Mouse (Mus musculus) kidney, adult 2 months (tissue): ENCODE measurements around the gene Tas1r3. TPM values are rescaled to one million over a fixed set of nuclear protein-coding genes. Genes with fewer than 3 reads are reported as not detected.

Experiments used
- DNase-seq: peaks from one replicate; pipeline ENCODE4 v3.0.0; 2021
- H3K27ac ChIP-seq: fragments of 200-500 bp; 2 replicates; pipeline ENCODE4 v1.5.1; 2012; ENCODE audit warnings: low read depth, low read length, control low read depth, inconsistent platforms; ENCODE audit not compliant: insufficient read depth
- H3K27me3 ChIP-seq: fragments of 200-500 bp; replicated peaks from 2 replicates; pipeline ENCODE4 v1.6.1; 2012; ENCODE audit warnings: mild to moderate bottlenecking, moderate library complexity, low read length, inconsistent platforms; ENCODE audit not compliant: control insufficient read depth, insufficient read depth
- H3K36me3 ChIP-seq: fragments of 200-500 bp; 2 replicates; pipeline ENCODE4 v1.6.1; 2012; ENCODE audit warnings: mild to moderate bottlenecking, moderate library complexity, low read length, inconsistent platforms; ENCODE audit not compliant: control insufficient read depth, insufficient read depth
- H3K4me1 ChIP-seq: fragments of 200-500 bp; 2 replicates; pipeline ENCODE4 v1.6.1; 2011; ENCODE audit warnings: low read length; ENCODE audit not compliant: control insufficient read depth, insufficient read depth
- H3K4me3 ChIP-seq: fragments of 200-500 bp; 2 replicates; pipeline ENCODE4 v1.5.1; 2011; ENCODE audit warnings: mild to moderate bottlenecking, low read depth, low read length, control low read depth; ENCODE audit not compliant: insufficient read depth
- CTCF ChIP-seq: fragments of 200-500 bp; conservative IDR thresholded peaks from 2 replicates; pipeline ENCODE4 v1.5.1; 2011; ENCODE audit warnings: low read depth, mild to moderate bottlenecking, control low read depth, low read length, moderate library complexity, mixed read lengths; ENCODE audit not compliant: insufficient read depth, insufficient read length
- POLR2A ChIP-seq: fragments of 200-500 bp; IDR thresholded peaks from one replicate; pipeline ENCODE4 v1.6.1; 2011; ENCODE audit warnings: low read depth, low read length, control low read depth
- WGBS: fragments of 180-500 bp; shearing (Covaris S2); methylation state at CpG from one replicate; pipeline ENCODE4 v1.1.7; 2018; 5-methylcytosine and 5-hydroxymethylcytosine counted together
- polyA plus RNA-seq: library from polyadenylated mRNA; depleted of rRNA; stranded (reverse); fragments of >200 nt; gene quantifications from 2 replicates; pipeline ENCODE4 v1.2.3, GENCODE M21; 2012

Tas1r3 gene
- polyA plus RNA-seq, 1 experiment, result 0.64 TPM

GRCm38 (mm10) chr4:155892438-155893211, 29.5 kb upstream of the Tas1r3 start:
- peak overlapping the region; percentile 33; the same call in 1 of the 2 replicates for H3K27ac ChIP-seq
- WGBS, result 6% methylated on average over 37 of the region's 37 CpGs
- H3K27me3 ChIP-seq, result no peaks in the 10 kb centered on the region
- peaks cover 7% of the 10 kb centered on the region; the same call in 1 of the 2 replicates for H3K4me1 ChIP-seq
- no peak for TF ChIP-seq CTCF
- TF ChIP-seq POLR2A, result no peak
- DNase-seq, result peak; percentile 24
- no peaks in the 10 kb centered on the region for H3K36me3 ChIP-seq
- H3K4me3 ChIP-seq, result peak overlapping the region; percentile 88

- WGBS, result under 1% methylated on average over 56 of the region's 56 CpGs
- DNase-seq, result peak; percentile 87
- peaks cover 7% of the 10 kb centered on the region; the same call in 1 of the 2 replicates for H3K4me1 ChIP-seq
These were observed 28.9 kb upstream of the Tas1r3 start for GRCm38 (mm10) chr4:155892017-155892416.

GRCm38 (mm10) chr4:155891551-155892001, 28.4 kb upstream of the Tas1r3 start, which contains the start of the genes Pusl1 and Acap3:
Gene Pusl1 (minus strand): TSS chr4:155891781.
Gene Acap3 (plus strand): TSS chr4:155891822.
- Histone ChIP-seq H3K27ac (peak within 1 kb of the TSS; percentile 95), H3K36me3 (no peaks in the 10 kb centered on the region), H3K27me3 (no peaks in the 10 kb centered on the region), H3K4me1 (peaks cover 7% of the 10 kb centered on the region; the same call in 1 of the 2 replicates), H3K4me3 (peak within 1 kb of the TSS; percentile 88)
- WGBS, result under 1% methylated on average over 52 of the region's 52 CpGs
- TF ChIP-seq POLR2A (no peak), CTCF (no peak)
- peak; percentile 98 for DNase-seq

More at GRCm38 (mm10) chr4:155892017-155892416, 28.9 kb upstream of the Tas1r3 start:
- H3K27me3 ChIP-seq, result no peaks in the 10 kb centered on the region
- H3K27ac ChIP-seq, result peak overlapping the region; percentile 95
- peak overlapping the region; percentile 88 for H3K4me3 ChIP-seq
- TF ChIP-seq CTCF, result 0 out of 2 replicates have a peak, but pooled peaks have one; percentile 10
- no peak for TF ChIP-seq POLR2A
- H3K36me3 ChIP-seq, result no peaks in the 10 kb centered on the region

- H3K4me1 ChIP-seq, result peaks cover 7% of the 10 kb centered on the region; the same call in 1 of the 2 replicates
- H3K4me3 ChIP-seq, result peak overlapping the region; percentile 88
- WGBS, result 1% methylated on average over 34 of the region's 34 CpGs
- H3K27me3 ChIP-seq, result no peaks in the 10 kb centered on the region
- peak; percentile 41 for DNase-seq
- no peak overlapping the region for H3K27ac ChIP-seq
- no peak for TF ChIP-seq CTCF
- no peak for TF ChIP-seq POLR2A
- H3K36me3 ChIP-seq, result no peaks in the 10 kb centered on the region
These were observed 27.9 kb upstream of the Tas1r3 start for GRCm38 (mm10) chr4:155891011-155891471.

GRCm38 (mm10) chr4:155889316-155889715, 26.2 kb upstream of the Tas1r3 start:
- Histone ChIP-seq H3K27me3 (no peaks in the 10 kb centered on the region), H3K36me3 (no peaks in the 10 kb centered on the region), H3K4me3 (no peak overlapping the region), H3K4me1 (peaks cover 7% of the 10 kb centered on the region; the same call in 1 of the 2 replicates), H3K27ac (no peak overlapping the region)
- DNase-seq, result no peak
- 84% methylated on average over 5 of the region's 5 CpGs for WGBS
- TF ChIP-seq POLR2A (no peak), CTCF (no peak)

GRCm38 (mm10) chr4:155888181-155888580, 25.0 kb upstream of the Tas1r3 start:
- DNase-seq, result no peak
- Histone ChIP-seq H3K27me3 (no peaks in the 10 kb centered on the region), H3K36me3 (no peaks in the 10 kb centered on the region), H3K4me3 (no peak overlapping the region), H3K27ac (no peak overlapping the region), H3K4me1 (peaks cover 5% of the 10 kb centered on the region; the same call in 1 of the 2 replicates)
- 92% methylated on average over 9 of the region's 9 CpGs for WGBS
- no peak for TF ChIP-seq POLR2A
- no peak for TF ChIP-seq CTCF

GRCm38 (mm10) chr4:155887674-155888073, 24.5 kb upstream of the Tas1r3 start:
- Histone ChIP-seq H3K27ac (no peak overlapping the region), H3K36me3 (no peaks in the 10 kb centered on the region), H3K4me3 (no peak overlapping the region), H3K4me1 (peaks cover 2% of the 10 kb centered on the region; the same call in 1 of the 2 replicates), H3K27me3 (no peaks in the 10 kb centered on the region)
- no peak for TF ChIP-seq POLR2A
- no peak for TF ChIP-seq CTCF
- 88% methylated on average over 10 of the region's 10 CpGs for WGBS
- DNase-seq, result no peak
